Mouse (Mus musculus): ENCODE results near the gene Insig2. TPM values are rescaled to one million over a fixed set of nuclear protein-coding genes. Genes with fewer than 3 reads are reported as not detected.

Insig2 gene
- 24.9 and 34.4 TPM in 2 replicates for total RNA-seq (2012; rRNA removed)

DNA sequence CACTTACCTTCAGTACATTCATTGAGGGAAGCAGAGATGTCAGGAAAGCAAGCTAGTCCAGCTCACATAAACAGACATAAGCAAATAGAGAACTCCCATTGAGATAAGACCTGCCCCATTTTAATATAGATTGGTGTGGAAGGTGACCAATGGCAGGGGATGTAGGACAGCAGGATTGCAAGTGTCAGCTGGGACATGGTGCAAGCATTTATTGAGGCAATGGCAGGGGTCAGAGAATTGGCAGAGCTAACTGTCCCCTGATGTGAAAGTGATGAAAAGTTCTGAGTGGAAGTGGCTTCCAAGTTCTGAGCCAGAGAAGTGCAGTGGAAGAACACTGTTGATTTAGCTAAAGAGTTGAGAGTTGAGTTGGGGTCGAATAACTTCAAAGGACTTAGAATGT lies at the start of gene Insig2:
Insig2 (minus strand) TSS at position 105 of the 400 bp plus-strand sequence.
- no peaks in the 10 kb centered on the region for H3K36me3 ChIP-seq (ENCODE audit: control insufficient read depth, insufficient read depth, low read length, poor library complexity, severe bottlenecking)
- no peaks in the 10 kb centered on the region for H3K9me3 ChIP-seq (ENCODE audit: control insufficient read depth, insufficient read depth, low read depth, low read length)
- no peak for DNase-seq (ENCODE audit: low read depth, low spot score)
- no peak within 1 kb of the TSS for H3K27ac ChIP-seq (ENCODE audit: insufficient read depth, low read depth, low read length, poor library complexity, severe bottlenecking)
- no peaks in the 10 kb centered on the region for H3K4me1 ChIP-seq (ENCODE audit: control insufficient read depth in 2 of 2, insufficient read depth in 2 of 2, low read length in 2 of 2, poor library complexity in 1 of 2)
- no peak for TF ChIP-seq HCFC1 (IDR thresholded peaks at IDR 0.05; ENCODE audit: borderline replicate concordance, insufficient read depth, low read length)
- no peak for TF ChIP-seq MAFK (IDR thresholded peaks at IDR 0.05; ENCODE audit: insufficient read depth, low read depth, low read length)
- TF ChIP-seq ZNF384 (IDR thresholded peaks at IDR 0.05; ENCODE audit: low read depth, low read length), result no peak
- no peak for TF ChIP-seq ZC3H11A (IDR thresholded peaks at IDR 0.05; ENCODE audit: borderline replicate concordance, low read depth, low read length)
- TF ChIP-seq CHD2 (IDR thresholded peaks at IDR 0.05; ENCODE audit: low read depth, low read length), result no peak
- no peak within 1 kb of the TSS for H3K4me3 ChIP-seq (ENCODE audit: insufficient read depth in 1 of 2, low read depth in 1 of 2, low read length in 2 of 2, poor library complexity in 1 of 2, severe bottlenecking in 1 of 2)
- in situ Hi-C loops (cut with MboI; ENCODE audit: low sequenced_read_pairs in 2 of 2, unreplicated experiment in 2 of 2), result no loop called here
- no peak within 1 kb of the TSS for H3K9ac ChIP-seq (ENCODE audit: insufficient read depth, low read depth, low read length, poor library complexity, severe bottlenecking)

GRCm38 (mm10) chr1:121381562-121381961 lies 49.2 kb upstream of the Insig2 start:
- in situ Hi-C loops (cut with MboI; ENCODE audit: low sequenced_read_pairs in 2 of 2, unreplicated experiment in 2 of 2), result no loop called here
- no peaks in the 10 kb centered on the region for H3K36me3 ChIP-seq (ENCODE audit: control insufficient read depth, insufficient read depth, low read length, poor library complexity, severe bottlenecking)
- DNase-seq (ENCODE audit: low read depth, low spot score), result no peak
- H3K9ac ChIP-seq (ENCODE audit: insufficient read depth, low read depth, low read length, poor library complexity, severe bottlenecking), result no peak overlapping the region
- 0 out of 4 replicates have a peak, but pooled peaks cover 0 to 2% of the 10 kb centered on the region in 2 experiments for H3K4me1 ChIP-seq (ENCODE audit: control insufficient read depth in 2 of 2, insufficient read depth in 2 of 2, low read length in 2 of 2, poor library complexity in 1 of 2)
- no peak for TF ChIP-seq MAFK (IDR thresholded peaks at IDR 0.05; ENCODE audit: insufficient read depth, low read depth, low read length)
- no peak for TF ChIP-seq ZNF384 (IDR thresholded peaks at IDR 0.05; ENCODE audit: low read depth, low read length)
- no peak for TF ChIP-seq CHD2 (IDR thresholded peaks at IDR 0.05; ENCODE audit: low read depth, low read length)
- no peak overlapping the region for H3K4me3 ChIP-seq (ENCODE audit: insufficient read depth in 1 of 2, low read depth in 1 of 2, low read length in 2 of 2, poor library complexity in 1 of 2, severe bottlenecking in 1 of 2)
- H3K27ac ChIP-seq (ENCODE audit: insufficient read depth, low read depth, low read length, poor library complexity, severe bottlenecking), result no peak overlapping the region
- H3K9me3 ChIP-seq (ENCODE audit: control insufficient read depth, insufficient read depth, low read depth, low read length), result no peaks in the 10 kb centered on the region

DNA sequence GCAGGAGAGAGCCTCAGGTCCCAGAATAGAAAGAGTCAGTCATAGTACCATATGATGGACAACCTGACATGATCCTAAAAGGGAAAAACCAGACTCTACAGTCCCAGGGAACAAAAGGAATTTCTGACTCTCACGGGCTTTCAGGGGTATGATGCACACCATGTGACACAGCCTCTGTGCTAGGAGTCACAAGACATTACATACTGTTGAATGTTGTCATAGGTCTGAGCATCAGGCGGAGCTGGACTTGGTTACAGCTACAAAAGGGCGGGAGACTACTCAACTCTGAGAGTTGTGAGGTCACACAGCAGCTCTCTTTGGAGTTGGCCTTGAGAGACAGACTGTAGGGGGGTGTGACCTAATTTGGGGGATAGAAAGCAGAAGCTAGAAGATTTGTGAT lies 47.6 kb upstream of the Insig2 start:
- in situ Hi-C loops (cut with MboI; ENCODE audit: low sequenced_read_pairs in 2 of 2, unreplicated experiment in 2 of 2), result no loop called here
- TF ChIP-seq HCFC1 (IDR thresholded peaks at IDR 0.05; ENCODE audit: borderline replicate concordance, insufficient read depth, low read length), result no peak
- TF ChIP-seq ZNF384 (IDR thresholded peaks at IDR 0.05; ENCODE audit: low read depth, low read length), result no peak
- TF ChIP-seq MAFK (IDR thresholded peaks at IDR 0.05; ENCODE audit: insufficient read depth, low read depth, low read length), result no peak
- TF ChIP-seq ZC3H11A (IDR thresholded peaks at IDR 0.05; ENCODE audit: borderline replicate concordance, low read depth, low read length), result no peak
- TF ChIP-seq CHD2 (IDR thresholded peaks at IDR 0.05; ENCODE audit: low read depth, low read length), result no peak
- Histone ChIP-seq H3K9me3 (ENCODE audit: control insufficient read depth, insufficient read depth, low read depth, low read length) (no peaks in the 10 kb centered on the region), H3K9ac (ENCODE audit: insufficient read depth, low read depth, low read length, poor library complexity, severe bottlenecking) (no peak overlapping the region), H3K27ac (ENCODE audit: insufficient read depth, low read depth, low read length, poor library complexity, severe bottlenecking) (no peak overlapping the region), H3K36me3 (ENCODE audit: control insufficient read depth, insufficient read depth, low read length, poor library complexity, severe bottlenecking) (no peaks in the 10 kb centered on the region), H3K4me3 (ENCODE audit: insufficient read depth in 1 of 2, low read depth in 1 of 2, low read length in 2 of 2, poor library complexity in 1 of 2, severe bottlenecking in 1 of 2) (no peak overlapping the region), H3K4me1 (ENCODE audit: control insufficient read depth in 2 of 2, insufficient read depth in 2 of 2, low read length in 2 of 2, poor library complexity in 1 of 2) (0 out of 4 replicates have a peak, but pooled peaks cover 0 to 2% of the 10 kb centered on the region in 2 experiments)
- no peak for DNase-seq (ENCODE audit: low read depth, low spot score)

- TF ChIP-seq CHD2 (IDR thresholded peaks at IDR 0.05; ENCODE audit: low read depth, low read length), result no peak
- no peak for TF ChIP-seq ZNF384 (IDR thresholded peaks at IDR 0.05; ENCODE audit: low read depth, low read length)
- no peak for TF ChIP-seq MAFK (IDR thresholded peaks at IDR 0.05; ENCODE audit: insufficient read depth, low read depth, low read length)
- TF ChIP-seq ZC3H11A (IDR thresholded peaks at IDR 0.05; ENCODE audit: borderline replicate concordance, low read depth, low read length), result no peak
- no peak for TF ChIP-seq HCFC1 (IDR thresholded peaks at IDR 0.05; ENCODE audit: borderline replicate concordance, insufficient read depth, low read length)
- no peaks in the 10 kb centered on the region for H3K36me3 ChIP-seq (ENCODE audit: control insufficient read depth, insufficient read depth, low read length, poor library complexity, severe bottlenecking)
- no peak overlapping the region for H3K4me3 ChIP-seq (ENCODE audit: insufficient read depth in 1 of 2, low read depth in 1 of 2, low read length in 2 of 2, poor library complexity in 1 of 2, severe bottlenecking in 1 of 2)
- H3K27ac ChIP-seq (ENCODE audit: insufficient read depth, low read depth, low read length, poor library complexity, severe bottlenecking), result no peak overlapping the region
- H3K4me1 ChIP-seq (ENCODE audit: control insufficient read depth in 2 of 2, insufficient read depth in 2 of 2, low read length in 2 of 2, poor library complexity in 1 of 2), result 0 out of 4 replicates have a peak, but pooled peaks cover 0 to 2% of the 10 kb centered on the region in 2 experiments
- H3K9me3 ChIP-seq (ENCODE audit: control insufficient read depth, insufficient read depth, low read depth, low read length), result no peaks in the 10 kb centered on the region
- in situ Hi-C loops (cut with MboI; ENCODE audit: low sequenced_read_pairs in 2 of 2, unreplicated experiment in 2 of 2), result no loop called here
- H3K9ac ChIP-seq (ENCODE audit: insufficient read depth, low read depth, low read length, poor library complexity, severe bottlenecking), result no peak overlapping the region
- DNase-seq (ENCODE audit: low read depth, low spot score), result no peak
Measured at GRCm38 (mm10) chr1:121377901-121378300, 45.5 kb upstream of the Insig2 start.

DNA sequence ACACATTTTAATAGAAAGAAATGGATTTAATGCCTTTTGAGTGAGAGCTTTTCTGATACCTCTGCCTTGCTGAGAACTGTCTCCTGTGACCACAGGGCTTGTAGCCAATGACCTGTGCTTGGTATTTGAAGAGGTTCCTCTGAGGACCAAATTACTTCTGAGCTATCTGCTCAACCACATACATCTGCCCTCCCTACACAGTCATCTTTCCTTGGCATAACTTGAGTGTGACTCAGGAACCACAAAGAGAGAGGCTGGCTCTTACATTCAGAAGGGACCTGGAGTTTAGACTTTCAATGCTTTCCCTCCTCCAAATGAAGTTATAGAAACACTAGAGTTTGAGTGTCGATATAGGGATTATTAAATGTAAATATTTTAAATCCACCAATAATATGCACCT lies 45.0 kb upstream of the Insig2 start:
- Histone ChIP-seq H3K36me3 (ENCODE audit: control insufficient read depth, insufficient read depth, low read length, poor library complexity, severe bottlenecking) (no peaks in the 10 kb centered on the region), H3K4me1 (ENCODE audit: control insufficient read depth in 2 of 2, insufficient read depth in 2 of 2, low read length in 2 of 2, poor library complexity in 1 of 2) (0 out of 4 replicates have a peak, but pooled peaks cover 0 to 2% of the 10 kb centered on the region in 2 experiments), H3K4me3 (ENCODE audit: insufficient read depth in 1 of 2, low read depth in 1 of 2, low read length in 2 of 2, poor library complexity in 1 of 2, severe bottlenecking in 1 of 2) (no peak overlapping the region), H3K27ac (ENCODE audit: insufficient read depth, low read depth, low read length, poor library complexity, severe bottlenecking) (no peak overlapping the region), H3K9ac (ENCODE audit: insufficient read depth, low read depth, low read length, poor library complexity, severe bottlenecking) (no peak overlapping the region), H3K9me3 (ENCODE audit: control insufficient read depth, insufficient read depth, low read depth, low read length) (no peaks in the 10 kb centered on the region)
- DNase-seq (ENCODE audit: low read depth, low spot score), result no peak
- in situ Hi-C loops (cut with MboI; ENCODE audit: low sequenced_read_pairs in 2 of 2, unreplicated experiment in 2 of 2), result no loop called here
- TF ChIP-seq ZNF384 (IDR thresholded peaks at IDR 0.05; ENCODE audit: low read depth, low read length), result no peak
- no peak for TF ChIP-seq CHD2 (IDR thresholded peaks at IDR 0.05; ENCODE audit: low read depth, low read length)
- no peak for TF ChIP-seq MAFK (IDR thresholded peaks at IDR 0.05; ENCODE audit: insufficient read depth, low read depth, low read length)
- TF ChIP-seq ZC3H11A (IDR thresholded peaks at IDR 0.05; ENCODE audit: borderline replicate concordance, low read depth, low read length), result no peak
- TF ChIP-seq HCFC1 (IDR thresholded peaks at IDR 0.05; ENCODE audit: borderline replicate concordance, insufficient read depth, low read length), result no peak
